In genomic region chr11:49242944-49243626, GRCm38 (mm10) we compare ENCODE assay signal across 8 mouse cellular contexts. TPM values are rescaled to one million over a fixed set of nuclear protein-coding genes. Genes with fewer than 3 reads are reported as not detected.
DNase-seq lines count a peak whose midpoint lies in the region; ATAC-seq and TF ChIP-seq lines count a peak whose summit lies in the region.

No protein-coding gene starts in this region.

- TF ChIP-seq POLR2A in liver, adult 2 months (IDR thresholded peaks at IDR 0.05; ENCODE audit: extremely low read depth, insufficient read depth, low read length): no peak

- no peaks in the 10 kb centered on the region for H3K27me3 ChIP-seq in liver, adult 2 months (ENCODE audit: control insufficient read depth, insufficient read depth, low read length)
- H3K27me3 ChIP-seq in hindbrain, postnatal 0 days (ENCODE audit: insufficient read depth, low read length): no peaks in the 10 kb centered on the region

- peak; percentile 0 for ATAC-seq in hindbrain, postnatal 0 days
- ATAC-seq in monocyte, adult 5-6 weeks (replicated peaks; ENCODE audit: insufficient number of reproducible peaks, low FRiP score, low TSS enrichment, poor library complexity, severe bottlenecking): peak; percentile 25; the same call in 1 of the 2 replicates

- TF ChIP-seq CTCF in liver, adult 2 months (IDR thresholded peaks at IDR 0.05; ENCODE audit: low read depth, low read length): no peak
- TF ChIP-seq CTCF in hindbrain, postnatal 0 days (IDR thresholded peaks at IDR 0.05; ENCODE audit: low read depth): no peak

- no peak overlapping the region for H3K9ac ChIP-seq in liver, adult 2 months (ENCODE audit: low read depth, low read length)
- peak overlapping the region; percentile 66 for H3K9ac ChIP-seq in hindbrain, postnatal 0 days (replicated peaks; ENCODE audit: low read length)

- WGBS in liver, adult 2 months: 20% methylated on average over 11 of the region's 11 CpGs
- WGBS in hindbrain, postnatal 0 days: 24% methylated on average over 11 of the region's 11 CpGs

- H3K4me2 ChIP-seq in hindbrain, postnatal 0 days (ENCODE audit: low read depth, low read length): peak overlapping the region; percentile 75

- peak overlapping the region; percentile 33 for H3K27ac ChIP-seq in liver, adult 2 months (replicated peaks; ENCODE audit: insufficient read depth, low read depth, low read length)
- H3K27ac ChIP-seq in hindbrain, postnatal 0 days: peak overlapping the region; percentile 90

- H3K4me3 ChIP-seq in liver, adult 2 months (ENCODE audit: insufficient read depth, low read depth, low read length): peak overlapping the region; percentile 64
- peak overlapping the region; percentile 67 for H3K4me3 ChIP-seq in hindbrain, postnatal 0 days (ENCODE audit: low read length)

- peaks cover 9% of the 10 kb centered on the region; the same call in 1 of the 2 replicates for H3K79me2 ChIP-seq in liver, adult 2 months (ENCODE audit: control insufficient read depth, insufficient read depth, low read length)

- DNase-seq in liver, adult 2 months (ENCODE audit: extremely low read depth, low read depth, low spot score): peak; percentile 62
- no peak for DNase-seq in liver
- peak; percentile 59 for DNase-seq in embryo, embryonic 10.5 days (ENCODE audit: low spot score)
- DNase-seq in hindbrain, postnatal 0 days (ENCODE audit: low spot score): no peak
- no peak for DNase-seq in urinary bladder, postnatal 14 days (ENCODE audit: low spot score)
- no peak for DNase-seq in Muller cell, postnatal 12 days (ENCODE audit: inconsistent ontology term)
- DNase-seq in adrenal gland, postnatal 14 days: no peak

- peaks cover 15% of the 10 kb centered on the region for H3K4me1 ChIP-seq in liver, adult 2 months (ENCODE audit: control insufficient read depth, insufficient read depth, low read length)
- peaks cover 13% of the 10 kb centered on the region; the same call in 1 of the 2 replicates for H3K4me1 ChIP-seq in hindbrain, postnatal 0 days (ENCODE audit: insufficient read depth, low read length)

- no peaks in the 10 kb centered on the region for H3K36me3 ChIP-seq in liver, adult 2 months (ENCODE audit: control insufficient read depth, insufficient read depth, low read length)
- H3K36me3 ChIP-seq in hindbrain, postnatal 0 days (ENCODE audit: insufficient read depth, low read length): no peaks in the 10 kb centered on the region

- no peaks in the 10 kb centered on the region for H3K9me3 ChIP-seq in hindbrain, postnatal 0 days (ENCODE audit: low read length)

RNA-seq across cellular contexts. Expression of gene Mgat1, which starts 0.9 kb away (rescaled TPM):
- total RNA-seq in liver, adult 2 months (2014; rRNA removed): 44.7 and 60.8 TPM in 2 replicates
- 134 and 145 TPM in 2 replicates for polyA plus RNA-seq in liver, adult 2 months (2012; rRNA removed)
- total RNA-seq in hindbrain, postnatal 0 days (2014; rRNA removed): 87.4 and 109 TPM in 2 replicates
- 33.6 and 35.3 TPM in 2 replicates for polyA plus RNA-seq in hindbrain, postnatal 0 days (2015; fragmentation: Nextera tagmentation; extraction: Ambion mirVana)
- 58.6 to 80.8 TPM (median 72.0 TPM) in 3 replicates for total RNA-seq in monocyte, adult 5-6 weeks (2017)
- total RNA-seq in adrenal gland, postnatal 14 days (2021): 95.9 and 96.7 TPM in 2 replicates

RNA-seq across cellular contexts. Expression of gene Olfr1393, which starts 35.0 kb away (rescaled TPM):
- total RNA-seq in liver, adult 2 months (2014; rRNA removed): 0.09 and 0.27 TPM in 2 replicates
- polyA plus RNA-seq in liver, adult 2 months (2012; rRNA removed): 0.47 and 0.55 TPM in 2 replicates
- 0.86 TPM in 1 of 2 replicates, not detected in the other for total RNA-seq in hindbrain, postnatal 0 days (2014; rRNA removed)
- 0.10 and 0.13 TPM in 2 replicates for polyA plus RNA-seq in hindbrain, postnatal 0 days (2015; fragmentation: Nextera tagmentation; extraction: Ambion mirVana)
- 2.0 TPM in 1 of 3 replicates, not detected in the others for total RNA-seq in monocyte, adult 5-6 weeks (2017)
- not detected in 2 replicates for total RNA-seq in adrenal gland, postnatal 14 days (2021)

RNA-seq across cellular contexts. Expression of gene Zfp62, which starts 40.0 kb away (rescaled TPM):
- total RNA-seq in liver, adult 2 months (2014; rRNA removed): 18.3 and 18.8 TPM in 2 replicates
- 0.71 and 1.4 TPM in 2 replicates for polyA plus RNA-seq in liver, adult 2 months (2012; rRNA removed)
- 20.2 and 25.0 TPM in 2 replicates for total RNA-seq in hindbrain, postnatal 0 days (2014; rRNA removed)
- polyA plus RNA-seq in hindbrain, postnatal 0 days (2015; fragmentation: Nextera tagmentation; extraction: Ambion mirVana): 25.7 and 25.8 TPM in 2 replicates
- total RNA-seq in monocyte, adult 5-6 weeks (2017): 96.4 to 134 TPM (median 134 TPM) in 3 replicates
- total RNA-seq in adrenal gland, postnatal 14 days (2021): 33.2 and 36.9 TPM in 2 replicates

RNA-seq across cellular contexts. Expression of gene Olfr1392, which starts 42.0 kb away (rescaled TPM):
- not detected in 2 replicates for total RNA-seq in liver, adult 2 months (2014; rRNA removed)
- polyA plus RNA-seq in liver, adult 2 months (2012; rRNA removed): 0.09 and 0.26 TPM in 2 replicates
- total RNA-seq in hindbrain, postnatal 0 days (2014; rRNA removed): not detected in 2 replicates
- polyA plus RNA-seq in hindbrain, postnatal 0 days (2015; fragmentation: Nextera tagmentation; extraction: Ambion mirVana): not detected in 2 replicates
- total RNA-seq in monocyte, adult 5-6 weeks (2017): not detected in 3 replicates
- not detected in 2 replicates for total RNA-seq in adrenal gland, postnatal 14 days (2021)

RNA-seq across cellular contexts. Expression of gene Btnl9, which starts 56.1 kb away (rescaled TPM):
- total RNA-seq in liver, adult 2 months (2014; rRNA removed): 3.4 and 5.5 TPM in 2 replicates
- polyA plus RNA-seq in liver, adult 2 months (2012; rRNA removed): 1.9 and 2.3 TPM in 2 replicates
- total RNA-seq in hindbrain, postnatal 0 days (2014; rRNA removed): 0.37 TPM in 1 of 2 replicates, not detected in the other
- polyA plus RNA-seq in hindbrain, postnatal 0 days (2015; fragmentation: Nextera tagmentation; extraction: Ambion mirVana): 0.39 and 0.50 TPM in 2 replicates
- 0.75 to 2.2 TPM (median 0.78 TPM) in 3 replicates for total RNA-seq in monocyte, adult 5-6 weeks (2017)
- 32.0 and 38.6 TPM in 2 replicates for total RNA-seq in adrenal gland, postnatal 14 days (2021)

Comparison
In these comparisons a context has a peak if more than half of its experiments do, and no peak if none do; other contexts are left out.
1. DNase-seq: peak in liver, adult 2 months (single experiment) and embryo, embryonic 10.5 days (single experiment); none in liver (single experiment), hindbrain, postnatal 0 days (single experiment), urinary bladder, postnatal 14 days (single experiment), Muller cell, postnatal 12 days (single experiment) and adrenal gland, postnatal 14 days (single experiment).